Mouse (Mus musculus) liver, adult 2 months (tissue): Measurements from ENCODE around the gene Rrn3. TPM values are rescaled to one million over a fixed set of nuclear protein-coding genes. Genes with fewer than 3 reads are reported as not detected.

Experiments
- DNase-seq: peaks from one replicate; pipeline ENCODE4 v3.0.0-alpha.2; 2011; ENCODE audit warnings: low read depth, low spot score; ENCODE audit errors: extremely low read depth
- H3K27ac ChIP-seq: fragments of 200-500 bp; replicated peaks from 2 replicates; pipeline ENCODE4 v1.5.1; 2012; ENCODE audit warnings: low read depth, mild to moderate bottlenecking, control low read depth, inconsistent platforms, low read length; ENCODE audit not compliant: insufficient read depth
- H3K27me3 ChIP-seq: fragments of 200-500 bp; 2 replicates; pipeline ENCODE4 v1.6.1; 2012; ENCODE audit warnings: mild to moderate bottlenecking, moderate library complexity, low read length, inconsistent platforms; ENCODE audit not compliant: control insufficient read depth, insufficient read depth
- H3K36me3 ChIP-seq: fragments of 200-500 bp; 2 replicates; pipeline ENCODE4 v1.6.1; 2012; ENCODE audit warnings: low read length, inconsistent platforms; ENCODE audit not compliant: control insufficient read depth, insufficient read depth
- H3K4me1 ChIP-seq: fragments of 200-500 bp; 2 replicates; pipeline ENCODE4 v1.6.1; 2011; ENCODE audit warnings: low read length; ENCODE audit not compliant: control insufficient read depth, insufficient read depth
- H3K4me3 ChIP-seq: fragments of 200-500 bp; 2 replicates; pipeline ENCODE4 v1.5.1; 2011; ENCODE audit warnings: low read depth, mild to moderate bottlenecking, control low read depth, low read length, moderate library complexity; ENCODE audit not compliant: insufficient read depth
- H3K79me2 ChIP-seq: fragments of 200-500 bp; 2 replicates; pipeline ENCODE4 v1.6.1; 2012; ENCODE audit warnings: inconsistent platforms, mild to moderate bottlenecking, low read length, moderate library complexity; ENCODE audit not compliant: control insufficient read depth, insufficient read depth
- H3K9ac ChIP-seq: fragments of 200-500 bp; 2 replicates; pipeline ENCODE4 v1.6.1; 2012; ENCODE audit warnings: low read depth, mild to moderate bottlenecking, control low read depth, inconsistent platforms, low read length
- CTCF ChIP-seq: fragments of 200-500 bp; IDR thresholded peaks from 2 replicates; pipeline ENCODE4 v1.5.1; 2011; ENCODE audit warnings: low read depth, low read length, control low read depth
- POLR2A ChIP-seq: fragments of 200-500 bp; IDR thresholded peaks from 2 replicates; pipeline ENCODE4 v1.6.1; 2011; ENCODE audit warnings: low read length, control low read depth; ENCODE audit not compliant: insufficient read depth; ENCODE audit errors: extremely low read depth
- WGBS: fragments of 180-500 bp; shearing (Covaris S2); methylation state at CpG from one replicate; pipeline ENCODE4 v1.1.7; 2018; 5-methylcytosine and 5-hydroxymethylcytosine counted together
- polyA plus RNA-seq: library from polyadenylated mRNA; depleted of rRNA; stranded (reverse); fragments of >200 nt; gene quantifications from 2 replicates; pipeline ENCODE4 v1.2.3, GENCODE M21; 2012; rRNA removed
- total RNA-seq: library from RNA; depleted of rRNA; stranded (reverse); fragments of >200 nt; gene quantifications from 2 replicates; pipeline ENCODE4 v1.2.3, GENCODE M21; 2014; rRNA removed

Rrn3 gene
- total and polyA plus RNA-seq, 2 experiments, result 10.4 to 12.1 TPM

- WGBS, result 71% methylated on average over 2 of the region's 2 CpGs
- no peak overlapping the region for H3K9ac ChIP-seq
- no peak overlapping the region for H3K4me3 ChIP-seq
- no peaks in the 10 kb centered on the region for H3K27me3 ChIP-seq
- no peak for DNase-seq
- H3K4me1 ChIP-seq, result no peaks in the 10 kb centered on the region
- H3K36me3 ChIP-seq, result peaks cover 59% of the 10 kb centered on the region
- TF ChIP-seq CTCF (no peak), POLR2A (no peak)
- H3K27ac ChIP-seq, result no peak overlapping the region
- H3K79me2 ChIP-seq, result no peaks in the 10 kb centered on the region
Measured at GRCm38 (mm10) chr16:13848310-13848709, 67.8 kb downstream of the Rrn3 start.

- no peak for DNase-seq
- Histone ChIP-seq H3K27me3 (no peaks in the 10 kb centered on the region), H3K27ac (no peak overlapping the region), H3K9ac (no peak overlapping the region), H3K4me1 (no peaks in the 10 kb centered on the region), H3K79me2 (no peaks in the 10 kb centered on the region), H3K4me3 (no peak overlapping the region), H3K36me3 (peaks cover 58% of the 10 kb centered on the region)
- WGBS, result 95% methylated on average over 4 of the region's 4 CpGs
- TF ChIP-seq POLR2A, result no peak
- TF ChIP-seq CTCF, result no peak
Measured at GRCm38 (mm10) chr16:13851446-13851845, 70.9 kb downstream of the Rrn3 start.

- WGBS, result 95% methylated on average over 4 of the region's 4 CpGs
- no peak for DNase-seq
- Histone ChIP-seq H3K79me2 (no peaks in the 10 kb centered on the region), H3K9ac (no peak overlapping the region), H3K27me3 (no peaks in the 10 kb centered on the region), H3K36me3 (peaks cover 54% of the 10 kb centered on the region), H3K4me1 (no peaks in the 10 kb centered on the region), H3K27ac (no peak overlapping the region), H3K4me3 (no peak overlapping the region)
- no peak for TF ChIP-seq POLR2A
Measured at GRCm38 (mm10) chr16:13853886-13854285, 73.4 kb downstream of the Rrn3 start.

Other genes starting within 250 kb of the Rrn3 start
- gene Parn, start 112.5 kb upstream of the Rrn3 start, total RNA-seq, result 14.0 and 14.4 TPM in 2 replicates
- 8.8 and 9.1 TPM in 2 replicates for gene Parn, start 112.5 kb upstream of the Rrn3 start, polyA plus RNA-seq
- 36.0 and 44.9 TPM in 2 replicates for gene Bfar, start 108.8 kb upstream of the Rrn3 start, total RNA-seq
- 23.0 and 23.4 TPM in 2 replicates for gene Bfar, start 108.8 kb upstream of the Rrn3 start, polyA plus RNA-seq
- 6.1 and 7.9 TPM in 2 replicates for gene 3110001I22Rik, start 108.8 kb upstream of the Rrn3 start, total RNA-seq
- gene 3110001I22Rik, start 108.8 kb upstream of the Rrn3 start, polyA plus RNA-seq, result 0.66 TPM in 2 replicates
- not detected in 2 replicates for gene Pla2g10, start 49.7 kb upstream of the Rrn3 start, total RNA-seq
- not detected in 2 replicates for gene Pla2g10, start 49.7 kb upstream of the Rrn3 start, polyA plus RNA-seq
- 32.1 and 35.8 TPM in 2 replicates for gene Ntan1, start 38.1 kb downstream of the Rrn3 start, total RNA-seq
- gene Ntan1, start 38.1 kb downstream of the Rrn3 start, polyA plus RNA-seq, result 25.2 and 33.5 TPM in 2 replicates
- gene Pdxdc1, start 122.4 kb downstream of the Rrn3 start, total RNA-seq, result 102 and 112 TPM in 2 replicates
- 41.4 and 45.5 TPM in 2 replicates for gene Pdxdc1, start 122.4 kb downstream of the Rrn3 start, polyA plus RNA-seq
- 30.6 and 35.9 TPM in 2 replicates for gene Mpv17l, start 122.5 kb downstream of the Rrn3 start, total RNA-seq
- 26.2 and 29.8 TPM in 2 replicates for gene Mpv17l, start 122.5 kb downstream of the Rrn3 start, polyA plus RNA-seq
- gene 2900011O08Rik, start 205.9 kb downstream of the Rrn3 start, total RNA-seq, result not detected in 2 replicates
- gene 2900011O08Rik, start 205.9 kb downstream of the Rrn3 start, polyA plus RNA-seq, result 0.04 TPM in 1 of 2 replicates, not detected in the other
- gene Ifitm7, start 206.2 kb downstream of the Rrn3 start, total RNA-seq, result not detected in 2 replicates
- not detected in 2 replicates for gene Ifitm7, start 206.2 kb downstream of the Rrn3 start, polyA plus RNA-seq